Mouse (Mus musculus): Measurements from ENCODE around the gene Dgat2.

DNA sequence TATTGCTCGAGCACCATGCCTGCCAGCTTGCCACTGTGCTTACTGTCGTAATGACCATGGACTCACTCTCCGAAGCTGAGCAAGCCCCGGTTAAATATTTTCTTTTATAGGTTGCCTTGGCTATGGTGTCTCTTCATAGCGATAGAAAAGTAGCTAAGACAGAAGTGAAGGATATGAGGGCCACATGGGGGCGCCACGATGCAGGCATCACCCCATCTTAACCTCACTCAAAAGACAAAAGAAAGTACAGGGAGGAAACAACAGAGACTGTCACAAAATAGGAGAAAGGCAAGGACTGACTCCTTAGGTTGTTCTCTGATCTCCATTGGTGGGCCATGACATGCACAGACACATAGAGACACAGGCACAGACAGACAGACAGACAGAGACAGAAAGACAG lies 41.7 kb upstream of the Dgat2 start:
- no peak for TF ChIP-seq POLR2A (IDR thresholded peaks at IDR 0.05; ENCODE audit: control insufficient read depth, extremely low read depth, insufficient read depth, low read length, poor library complexity)
- no peak for TF ChIP-seq CTCF (IDR thresholded peaks at IDR 0.05; ENCODE audit: borderline replicate concordance, control insufficient read depth, extremely low read depth, insufficient read depth, low read length, poor library complexity)

Data from thymus, adult 2 months (tissue).